Mouse (Mus musculus): ENCODE measurements at regions not wholly inside any gene's neighbourhood (a gene's known extent, or its start where the extent isn't known, plus 50 kb on each side); places are given as distances from the start of the nearest gene placed in this dataset.
"Not testable (repeated sequence)": the region's sequence is repeated elsewhere in the genome, so short reads cannot be mapped to it uniquely, and the experiment has no call there.

DNA sequence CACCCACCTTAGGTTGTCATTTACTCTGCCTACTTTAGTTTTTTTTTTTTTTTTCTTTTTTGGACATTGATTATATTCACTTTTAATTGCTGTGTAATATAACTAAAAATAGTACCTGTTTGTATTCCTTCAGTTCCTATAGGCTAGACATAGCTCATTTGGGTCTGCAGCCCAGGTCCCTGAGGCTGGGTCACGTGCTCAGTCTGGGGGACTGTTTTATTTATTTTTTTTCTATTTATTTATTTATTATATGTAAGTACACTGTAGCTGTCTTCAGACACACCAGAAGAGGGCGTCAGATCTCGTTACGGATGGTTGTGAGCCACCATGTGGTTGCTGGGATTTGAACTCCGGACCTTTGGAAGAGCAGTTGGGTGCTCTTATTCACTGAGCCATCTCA, 231.2 kb upstream of the Ercc4 start:
- H3K4me1 ChIP-seq (ENCODE audit: control insufficient read depth, insufficient read depth, low read length); H3K4me3 ChIP-seq (ENCODE audit: low read length); ATAC-seq (replicated peaks; ENCODE audit: extremely low read depth, insufficient read depth, low FRiP score); H3K4me2 ChIP-seq (ENCODE audit: low read depth, low read length); H3K27me3 ChIP-seq (ENCODE audit: control insufficient read depth, insufficient read depth, low read length); H3K9ac ChIP-seq (ENCODE audit: low read length); H3K27ac ChIP-seq (ENCODE audit: low read length); H3K36me3 ChIP-seq (ENCODE audit: control insufficient read depth, insufficient read depth); H3K9me3 ChIP-seq (replicated peaks; ENCODE audit: control insufficient read depth, low read length): not testable (repeated sequence)
- 73% methylated on average over 5 of the region's 5 CpGs for WGBS

DNA sequence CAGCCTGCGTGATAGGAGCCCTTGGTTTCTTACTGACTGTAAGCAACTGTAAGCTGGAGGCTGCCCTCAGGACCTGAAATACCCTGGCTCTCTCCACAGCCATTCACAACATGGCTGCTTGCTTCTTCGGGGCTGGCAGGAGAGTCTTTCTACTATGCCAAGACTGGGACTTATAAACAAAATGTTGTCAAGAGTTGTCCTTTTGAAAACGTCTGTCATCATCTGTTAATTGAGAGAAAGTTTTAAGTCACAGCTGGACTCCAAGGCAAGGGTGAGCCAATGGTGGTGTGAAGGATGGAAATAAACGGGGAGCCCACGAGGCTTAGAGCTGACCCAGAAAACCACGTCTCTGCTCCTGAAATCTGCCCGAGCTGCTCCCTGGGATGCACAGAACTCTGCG, 229.5 kb upstream of the Ercc4 start:
- no peaks in the 10 kb centered on the region for H3K27me3 ChIP-seq (ENCODE audit: control insufficient read depth, insufficient read depth, low read length)
- WGBS = 65% methylated on average over 8 of the region's 8 CpGs
- H3K36me3 ChIP-seq (ENCODE audit: control insufficient read depth, insufficient read depth) = no peaks in the 10 kb centered on the region
- ATAC-seq (replicated peaks; ENCODE audit: extremely low read depth, insufficient read depth, low FRiP score) = no peak
- no peak overlapping the region for H3K4me3 ChIP-seq (ENCODE audit: low read length)
- no peak overlapping the region for H3K4me2 ChIP-seq (ENCODE audit: low read depth, low read length)
- no peak overlapping the region for H3K27ac ChIP-seq (ENCODE audit: low read length)
- no peaks in the 10 kb centered on the region for H3K9me3 ChIP-seq (replicated peaks; ENCODE audit: control insufficient read depth, low read length)
- H3K9ac ChIP-seq (ENCODE audit: low read length) = no peak overlapping the region
- no peaks in the 10 kb centered on the region for H3K4me1 ChIP-seq (ENCODE audit: control insufficient read depth, insufficient read depth, low read length)

DNA sequence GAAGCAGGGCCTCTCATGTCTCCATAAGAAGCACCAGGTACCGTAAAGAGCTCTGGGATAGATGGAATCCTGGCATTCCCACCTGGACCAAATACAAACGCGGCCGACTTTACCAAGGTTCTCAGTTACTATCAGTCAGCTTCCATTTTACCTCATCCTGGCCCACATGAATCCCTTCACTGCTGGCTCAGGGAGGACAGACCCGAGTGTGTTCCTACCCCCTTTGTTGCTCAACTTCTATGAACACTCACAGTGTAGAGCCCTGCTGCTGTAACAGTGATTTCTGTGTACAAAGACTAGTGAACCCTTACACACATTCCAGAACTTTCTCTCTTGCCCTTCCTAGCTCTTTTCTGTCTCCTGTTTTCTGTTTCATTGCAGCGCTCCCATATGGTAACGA, 229.0 kb upstream of the Ercc4 start:
- no peak for ATAC-seq (replicated peaks; ENCODE audit: extremely low read depth, insufficient read depth, low FRiP score)
- H3K27me3 ChIP-seq (ENCODE audit: control insufficient read depth, insufficient read depth, low read length) = no peaks in the 10 kb centered on the region
- H3K4me3 ChIP-seq (ENCODE audit: low read length) = no peak overlapping the region
- no peaks in the 10 kb centered on the region for H3K36me3 ChIP-seq (ENCODE audit: control insufficient read depth, insufficient read depth)
- H3K4me2 ChIP-seq (ENCODE audit: low read depth, low read length) = no peak overlapping the region
- WGBS = 87% methylated on average over 7 of the region's 7 CpGs
- no peaks in the 10 kb centered on the region for H3K9me3 ChIP-seq (replicated peaks; ENCODE audit: control insufficient read depth, low read length)
- no peak overlapping the region for H3K27ac ChIP-seq (ENCODE audit: low read length)
- no peak overlapping the region for H3K9ac ChIP-seq (ENCODE audit: low read length)
- H3K4me1 ChIP-seq (ENCODE audit: control insufficient read depth, insufficient read depth, low read length) = no peaks in the 10 kb centered on the region

DNA sequence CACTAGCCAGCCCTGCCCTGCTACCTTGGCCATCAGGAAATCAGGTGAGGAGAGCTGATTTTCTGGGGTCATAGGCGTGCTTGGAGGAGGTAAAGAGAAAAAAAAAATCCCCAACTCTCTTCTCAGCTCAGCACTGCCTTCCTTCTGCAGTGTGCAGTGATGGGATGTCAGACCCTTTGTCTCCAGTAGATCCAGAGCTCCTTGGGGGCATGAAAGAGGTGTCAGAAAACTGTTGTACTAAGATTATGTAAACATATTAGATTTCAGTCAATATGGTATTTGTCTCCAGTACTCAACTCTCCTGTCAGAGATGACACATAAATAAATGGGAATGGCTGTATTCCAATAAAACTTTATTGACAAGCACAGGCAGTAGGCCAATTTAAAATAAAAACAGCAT, 226.8 kb upstream of the Ercc4 start:
- H3K9me3 ChIP-seq (replicated peaks; ENCODE audit: control insufficient read depth, low read length) = no peaks in the 10 kb centered on the region
- no peaks in the 10 kb centered on the region for H3K27me3 ChIP-seq (ENCODE audit: control insufficient read depth, insufficient read depth, low read length)
- no peak for ATAC-seq (replicated peaks; ENCODE audit: extremely low read depth, insufficient read depth, low FRiP score)
- 74% methylated on average over 1 of the region's 1 CpGs for WGBS
- no peak overlapping the region for H3K4me2 ChIP-seq (ENCODE audit: low read depth, low read length)
- peaks cover 2% of the 10 kb centered on the region; the same call in 1 of the 2 replicates for H3K4me1 ChIP-seq (ENCODE audit: control insufficient read depth, insufficient read depth, low read length)
- H3K27ac ChIP-seq (ENCODE audit: low read length) = no peak overlapping the region
- no peaks in the 10 kb centered on the region for H3K36me3 ChIP-seq (ENCODE audit: control insufficient read depth, insufficient read depth)
- no peak overlapping the region for H3K9ac ChIP-seq (ENCODE audit: low read length)
- H3K4me3 ChIP-seq (ENCODE audit: low read length) = no peak overlapping the region

DNA sequence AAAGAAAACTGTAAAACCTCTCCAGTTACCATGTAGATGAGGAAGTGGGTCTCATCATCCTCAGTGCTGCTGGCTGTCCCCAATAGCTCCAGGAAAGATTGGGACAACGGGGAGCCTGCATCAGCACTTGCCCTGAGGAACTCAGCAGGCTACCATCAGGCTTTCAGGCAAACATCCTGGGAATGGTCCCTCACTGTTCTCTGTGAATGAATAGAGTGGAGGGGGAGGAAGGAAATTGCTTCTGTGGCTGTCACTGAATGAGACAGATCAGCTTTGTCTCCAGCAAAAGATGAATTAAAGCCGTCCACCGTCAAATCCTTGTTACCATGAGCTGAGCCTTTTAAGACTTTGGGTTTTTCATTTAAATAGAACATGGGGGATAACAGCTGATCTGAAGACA, 224.9 kb upstream of the Ercc4 start:
- ATAC-seq (replicated peaks; ENCODE audit: extremely low read depth, insufficient read depth, low FRiP score) = no peak
- Histone ChIP-seq H3K27ac (ENCODE audit: low read length) (no peak overlapping the region), H3K27me3 (ENCODE audit: control insufficient read depth, insufficient read depth, low read length) (no peaks in the 10 kb centered on the region), H3K4me2 (ENCODE audit: low read depth, low read length) (no peak overlapping the region), H3K9ac (ENCODE audit: low read length) (no peak overlapping the region), H3K36me3 (ENCODE audit: control insufficient read depth, insufficient read depth) (no peaks in the 10 kb centered on the region), H3K4me1 (ENCODE audit: control insufficient read depth, insufficient read depth, low read length) (peaks cover 2% of the 10 kb centered on the region; the same call in 1 of the 2 replicates), H3K9me3 (replicated peaks; ENCODE audit: control insufficient read depth, low read length) (no peaks in the 10 kb centered on the region), H3K4me3 (ENCODE audit: low read length) (no peak overlapping the region)
- 26% methylated on average over 3 of the region's 3 CpGs for WGBS

GRCm38 (mm10) chr16:12886127-12886526, 223.4 kb upstream of the Ercc4 start:
- WGBS = 44% methylated on average over 1 of the region's 1 CpGs
- no peak overlapping the region for H3K4me3 ChIP-seq (ENCODE audit: low read length)
- H3K9ac ChIP-seq (ENCODE audit: low read length) = no peak overlapping the region
- H3K27ac ChIP-seq (ENCODE audit: low read length) = no peak overlapping the region
- H3K4me1 ChIP-seq (ENCODE audit: control insufficient read depth, insufficient read depth, low read length) = peaks cover 2% of the 10 kb centered on the region; the same call in 1 of the 2 replicates
- H3K36me3 ChIP-seq (ENCODE audit: control insufficient read depth, insufficient read depth) = no peaks in the 10 kb centered on the region
- no peaks in the 10 kb centered on the region for H3K27me3 ChIP-seq (ENCODE audit: control insufficient read depth, insufficient read depth, low read length)
- no peaks in the 10 kb centered on the region for H3K9me3 ChIP-seq (replicated peaks; ENCODE audit: control insufficient read depth, low read length)
- no peak overlapping the region for H3K4me2 ChIP-seq (ENCODE audit: low read depth, low read length)
- ATAC-seq (replicated peaks; ENCODE audit: extremely low read depth, insufficient read depth, low FRiP score) = no peak

- H3K36me3 ChIP-seq (ENCODE audit: control insufficient read depth, insufficient read depth) = no peaks in the 10 kb centered on the region
- no peaks in the 10 kb centered on the region for H3K27me3 ChIP-seq (ENCODE audit: control insufficient read depth, insufficient read depth, low read length)
- WGBS = 59% methylated on average over 2 of the region's 2 CpGs
- peaks cover 2% of the 10 kb centered on the region; the same call in 1 of the 2 replicates for H3K4me1 ChIP-seq (ENCODE audit: control insufficient read depth, insufficient read depth, low read length)
- H3K4me2 ChIP-seq (ENCODE audit: low read depth, low read length) = no peak overlapping the region
- H3K9me3 ChIP-seq (replicated peaks; ENCODE audit: control insufficient read depth, low read length) = no peaks in the 10 kb centered on the region
- H3K4me3 ChIP-seq (ENCODE audit: low read length) = no peak overlapping the region
- H3K9ac ChIP-seq (ENCODE audit: low read length) = no peak overlapping the region
- no peak for ATAC-seq (replicated peaks; ENCODE audit: extremely low read depth, insufficient read depth, low FRiP score)
- H3K27ac ChIP-seq (ENCODE audit: low read length) = no peak overlapping the region
These were observed 222.1 kb upstream of the Ercc4 start for GRCm38 (mm10) chr16:12887381-12887780.

DNA sequence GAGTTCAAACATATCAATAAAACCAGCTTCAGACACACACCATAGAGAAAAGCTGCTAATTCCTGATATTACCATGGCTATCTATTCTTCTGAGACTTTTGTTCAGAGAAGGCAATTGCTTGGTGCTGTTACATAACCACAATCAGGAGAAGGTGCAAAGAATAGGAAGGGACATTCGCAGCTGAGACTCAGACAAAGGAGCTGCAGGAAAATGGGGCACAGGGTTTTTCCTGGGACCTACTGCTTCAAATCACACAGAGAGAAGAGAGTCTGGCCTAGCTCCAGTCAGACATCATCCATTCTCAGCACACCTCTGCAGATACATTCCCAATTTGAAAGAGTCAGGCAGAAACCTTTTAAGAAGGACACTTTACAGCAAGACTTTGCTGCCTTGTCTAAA, 219.4 kb upstream of the Ercc4 start:
- H3K27ac ChIP-seq (ENCODE audit: low read length) = no peak overlapping the region
- H3K4me2 ChIP-seq (ENCODE audit: low read depth, low read length) = no peak overlapping the region
- H3K9me3 ChIP-seq (replicated peaks; ENCODE audit: control insufficient read depth, low read length) = no peaks in the 10 kb centered on the region
- ATAC-seq (replicated peaks; ENCODE audit: extremely low read depth, insufficient read depth, low FRiP score) = no peak
- no peak overlapping the region for H3K9ac ChIP-seq (ENCODE audit: low read length)
- no peaks in the 10 kb centered on the region for H3K27me3 ChIP-seq (ENCODE audit: control insufficient read depth, insufficient read depth, low read length)
- no peaks in the 10 kb centered on the region for H3K36me3 ChIP-seq (ENCODE audit: control insufficient read depth, insufficient read depth)
- H3K4me3 ChIP-seq (ENCODE audit: low read length) = no peak overlapping the region
- H3K4me1 ChIP-seq (ENCODE audit: control insufficient read depth, insufficient read depth, low read length) = peaks cover 2% of the 10 kb centered on the region; the same call in 1 of the 2 replicates
- 63% methylated on average over 1 of the region's 1 CpGs for WGBS

- no peak for ATAC-seq (replicated peaks; ENCODE audit: extremely low read depth, insufficient read depth, low FRiP score)
- WGBS = 59% methylated on average over 3 of the region's 3 CpGs
These were observed 218.9 kb upstream of the Ercc4 start for GRCm38 (mm10) chr16:12890545-12890944.

More at GRCm38 (mm10) chr16:12890545-12890944, 218.9 kb upstream of the Ercc4 start:
- H3K4me2 ChIP-seq (ENCODE audit: low read depth, low read length) = no peak overlapping the region
- no peaks in the 10 kb centered on the region for H3K36me3 ChIP-seq (ENCODE audit: control insufficient read depth, insufficient read depth)
- no peaks in the 10 kb centered on the region for H3K9me3 ChIP-seq (replicated peaks; ENCODE audit: control insufficient read depth, low read length)
- no peak overlapping the region for H3K27ac ChIP-seq (ENCODE audit: low read length)
- peaks cover 2% of the 10 kb centered on the region; the same call in 1 of the 2 replicates for H3K4me1 ChIP-seq (ENCODE audit: control insufficient read depth, insufficient read depth, low read length)
- H3K27me3 ChIP-seq (ENCODE audit: control insufficient read depth, insufficient read depth, low read length) = no peaks in the 10 kb centered on the region
- H3K9ac ChIP-seq (ENCODE audit: low read length) = no peak overlapping the region
- no peak overlapping the region for H3K4me3 ChIP-seq (ENCODE audit: low read length)

Measured in heart, embryonic 16.5 days (tissue).